ENCODE assay signal across 8 mouse cellular contexts in the genomic region with DNA sequence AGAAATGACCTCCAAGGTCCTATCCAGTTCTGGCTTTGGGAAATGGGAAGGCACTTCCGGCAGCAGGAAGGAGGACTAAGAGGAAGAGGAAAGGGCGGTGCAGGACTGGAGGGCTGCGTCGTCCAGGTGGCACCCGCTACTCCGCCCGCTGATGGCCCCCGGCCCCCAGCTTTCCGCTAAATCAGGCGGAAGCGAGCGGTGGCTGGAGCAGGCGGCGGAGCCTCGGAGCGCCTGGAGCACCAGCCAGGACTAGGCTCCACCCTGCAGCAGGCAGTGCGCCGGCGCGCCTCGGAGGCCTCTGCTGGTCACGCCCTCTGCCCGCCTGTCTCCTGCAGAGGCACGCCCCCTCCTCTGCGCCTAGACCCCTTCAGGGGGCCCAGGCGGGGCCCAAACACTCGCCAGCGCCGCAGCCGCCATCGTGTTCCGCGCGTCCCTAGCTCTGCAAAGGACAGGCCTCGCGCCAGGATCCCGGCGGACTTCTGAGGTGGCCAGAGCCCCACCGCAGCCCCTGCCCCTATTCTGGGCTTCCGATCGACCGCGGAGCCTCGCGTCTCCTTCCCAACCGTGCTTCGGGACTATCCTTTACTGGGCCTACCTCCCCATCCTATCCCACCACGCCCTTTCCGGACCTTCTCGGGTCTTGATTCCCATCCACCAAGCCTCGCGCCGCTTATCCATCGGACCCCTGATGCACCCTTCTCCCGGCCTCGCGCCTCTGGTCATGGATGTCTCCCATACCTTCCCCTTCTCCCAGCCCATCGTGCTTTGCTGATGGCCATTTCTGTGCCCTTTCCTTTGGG. TPM values are rescaled to one million over a fixed set of nuclear protein-coding genes. Genes with fewer than 3 reads are reported as not detected.
DNase-seq lines count a peak whose midpoint lies in the region; ATAC-seq lines count a peak whose summit lies in the region.

A gene (plus strand): TSS at position 106 of the 800 bp plus-strand sequence.

- H3K27me3 ChIP-seq in heart, embryonic 13.5 days (replicated peaks): no peaks in the 10 kb centered on the region
- H3K27me3 ChIP-seq in liver, embryonic 12.5 days (replicated peaks): no peaks in the 10 kb centered on the region
- no peaks in the 10 kb centered on the region for H3K27me3 ChIP-seq in splenic B cell, adult 2 months (ENCODE audit: control insufficient read depth, insufficient read depth, low read length, poor library complexity, severe bottlenecking)

- peak within 1 kb of the TSS; percentile 79 for H3K4me3 ChIP-seq in brown adipose tissue, adult 24 weeks (ENCODE audit: insufficient read depth, low read depth, low read length)
- peak within 1 kb of the TSS; percentile 80 for H3K4me3 ChIP-seq in heart, embryonic 13.5 days
- H3K4me3 ChIP-seq in liver, embryonic 12.5 days: peak within 1 kb of the TSS; percentile 77

- peak; percentile 75 for ATAC-seq in CD4-positive, CD25-positive, alpha-beta regulatory T cell, adult 4 months
- peak; percentile 63 for ATAC-seq in erythroid progenitor cell, adult 5-6 weeks (replicated peaks; ENCODE audit: low FRiP score, poor library complexity, severe bottlenecking)
- ATAC-seq in heart, embryonic 13.5 days (ENCODE audit: extremely low read depth, insufficient number of reproducible peaks, low FRiP score, low TSS enrichment): peak; percentile 84
- peak; percentile 88 for ATAC-seq in liver, embryonic 12.5 days

- H3K4me1 ChIP-seq in brown adipose tissue, adult 24 weeks (ENCODE audit: control insufficient read depth, insufficient read depth, insufficient read length, low read length): peaks cover 12% of the 10 kb centered on the region
- peaks cover 48% of the 10 kb centered on the region for H3K4me1 ChIP-seq in heart, embryonic 13.5 days
- peaks cover 44% of the 10 kb centered on the region for H3K4me1 ChIP-seq in liver, embryonic 12.5 days

- WGBS in heart, embryonic 13.5 days: 1% methylated on average over 57 of the region's 58 CpGs
- WGBS in liver, embryonic 12.5 days (ENCODE audit: insufficient replicate concordance): under 1% methylated on average over 58 of the region's 58 CpGs

- peak within 1 kb of the TSS; percentile 80 for H3K4me2 ChIP-seq in heart, embryonic 13.5 days
- H3K4me2 ChIP-seq in liver, embryonic 12.5 days: peak within 1 kb of the TSS; percentile 98

- peak; percentile 97 for DNase-seq in kidney, postnatal 10 days
- peak; percentile 87 for DNase-seq in naive thymus-derived CD4-positive, alpha-beta T cell, adult 2 months (ENCODE audit: low read depth)
- DNase-seq in splenic B cell, adult 2 months (ENCODE audit: low read depth, low spot score): peak; percentile 74

- H3K9ac ChIP-seq in heart, embryonic 13.5 days: peak within 1 kb of the TSS; percentile 97
- H3K9ac ChIP-seq in liver, embryonic 12.5 days: peak within 1 kb of the TSS; percentile 87

- peak within 1 kb of the TSS; percentile 88 for H3K27ac ChIP-seq in brown adipose tissue, adult 24 weeks (replicated peaks; ENCODE audit: low read depth, low read length)
- H3K27ac ChIP-seq in heart, embryonic 13.5 days (replicated peaks): peak within 1 kb of the TSS; percentile 98
- H3K27ac ChIP-seq in liver, embryonic 12.5 days: peak within 1 kb of the TSS; percentile 88

- peaks cover 50% of the 10 kb centered on the region for H3K36me3 ChIP-seq in heart, embryonic 13.5 days
- H3K36me3 ChIP-seq in liver, embryonic 12.5 days: peaks cover 50% of the 10 kb centered on the region
- no peaks in the 10 kb centered on the region for H3K36me3 ChIP-seq in splenic B cell, adult 2 months (ENCODE audit: control insufficient read depth, insufficient read depth, low read length, poor library complexity, severe bottlenecking)

- H3K9me3 ChIP-seq in heart, embryonic 13.5 days: no peaks in the 10 kb centered on the region
- no peaks in the 10 kb centered on the region for H3K9me3 ChIP-seq in liver, embryonic 12.5 days (replicated peaks)

RNA-seq across cellular contexts. Expression of the gene that starts here (rescaled TPM):
- 1 to 10 TPM; 3.3 to 5.9 TPM for polyA plus RNA-seq in CD4-positive, CD25-positive, alpha-beta regulatory T cell, adult 4 months (2017; shearing (Covaris generic))
- polyA plus RNA-seq in brown adipose tissue, adult 24 weeks (2012; ENCODE audit: insufficient read depth, insufficient read length, missing spikeins): 8.9 and 13.8 TPM in 2 replicates
- 1.7 TPM in 1 of 2 replicates, not detected in the other for total RNA-seq in erythroid progenitor cell, adult 5-6 weeks (2015; ENCODE audit: low replicate concordance)
- total RNA-seq in erythroid progenitor cell, adult 5-6 weeks (2017; ENCODE audit: low replicate concordance): 0.30 and 0.39 TPM in 2 replicates
- 41.1 and 41.4 TPM in 2 replicates for polyA plus RNA-seq in heart, embryonic 13.5 days (2015; fragmentation: Nextera tagmentation; extraction: Ambion mirVana)
- polyA plus RNA-seq in liver, embryonic 12.5 days (2016; fragmentation: Nextera tagmentation; extraction: Ambion mirVana): 16.9 and 18.3 TPM in 2 replicates

Comparison
In these comparisons a context has a peak if more than half of its experiments do, and no peak if none do; other contexts are left out.
1. Peak in every context shown above with its lines: DNase-seq, ATAC-seq, H3K4me3 ChIP-seq and H3K27ac ChIP-seq.